Mouse (Mus musculus) hindbrain, postnatal 0 days (tissue): Measurements from ENCODE around the gene Ccdc107. TPM values are rescaled to one million over a fixed set of nuclear protein-coding genes. Genes with fewer than 3 reads are reported as not detected.
A peak's percentile ranks its signal among the peaks of the same experiment; 100 is the strongest.

Source experiments
- ATAC-seq: fragments of 200-750 bp; cut with Nextera tagmentation; 2 replicates; pipeline ENCODE4 v1.8.0; 2017; ENCODE audit warnings: mild to moderate bottlenecking, moderate TSS enrichment, moderate library complexity
- DNase-seq: peaks from one replicate; pipeline ENCODE4 v3.0.0-alpha.2; 2015; ENCODE audit warnings: low spot score
- H3K27ac ChIP-seq: fragments of 300-500 bp; sonication (generic); 2 replicates; pipeline ENCODE4 v1.5.1; 2014; ENCODE audit warnings: mild to moderate bottlenecking
- H3K27me3 ChIP-seq: fragments of 300-500 bp; sonication (generic); 2 replicates; pipeline ENCODE4 v1.6.1; 2014; ENCODE audit warnings: low read length, mixed read lengths; ENCODE audit not compliant: insufficient read depth
- H3K36me3 ChIP-seq: fragments of 300-500 bp; sonication (generic); 2 replicates; pipeline ENCODE4 v1.6.1; 2014; ENCODE audit warnings: low read length, mixed read lengths; ENCODE audit not compliant: insufficient read depth
- H3K4me1 ChIP-seq: fragments of 300-500 bp; sonication (generic); 2 replicates; pipeline ENCODE4 v1.6.1; 2014; ENCODE audit warnings: antibody characterized with exemption, low read length, mixed read lengths; ENCODE audit not compliant: insufficient read depth
- H3K4me2 ChIP-seq: fragments of 300-500 bp; sonication (generic); 2 replicates; pipeline ENCODE4 v1.6.1; 2014; ENCODE audit warnings: low read depth, mild to moderate bottlenecking, low read length, moderate library complexity, mixed read lengths
- H3K4me3 ChIP-seq: fragments of 300-500 bp; sonication (generic); 2 replicates; pipeline ENCODE4 v1.5.1; 2014; ENCODE audit warnings: low read length
- H3K9ac ChIP-seq: fragments of 300-500 bp; sonication (generic); replicated peaks from 2 replicates; pipeline ENCODE4 v1.6.1; 2014; ENCODE audit warnings: mild to moderate bottlenecking, low read length, moderate library complexity, mixed read lengths
- H3K9me3 ChIP-seq: fragments of 300-500 bp; sonication (generic); 2 replicates; pipeline ENCODE4 v1.6.1; 2016; ENCODE audit warnings: low read length, mixed read lengths
- CTCF ChIP-seq: IDR thresholded peaks from 2 replicates; pipeline ENCODE4 v1.5.1; 2016; ENCODE audit warnings: antibody characterized with exemption, control low read depth, low read depth
- WGBS: fragments of 180-500 bp; shearing (Covaris S2); extraction: QIAGEN DNeasy Blood & Tissue Kit; methylation state at CpG from one replicate; pipeline ENCODE4 v1.1.7; 2014; 5-methylcytosine and 5-hydroxymethylcytosine counted together
- polyA plus RNA-seq: library from polyadenylated mRNA; unstranded; fragments of >200 nt; fragmentation: Nextera tagmentation; extraction: Ambion mirVana; gene quantifications from 2 replicates; pipeline ENCODE4 v1.2.1, GENCODE M21; 2015
- total RNA-seq: library from RNA; depleted of rRNA; stranded (reverse); fragments of >200 nt; gene quantifications from 2 replicates; pipeline ENCODE4 v1.2.3, GENCODE M21; 2014; rRNA removed

Gene Ccdc107
- total and polyA plus RNA-seq, 2 experiments from 2014 or later = 89.9 to 104 TPM

GRCm38 (mm10) chr4:43530081-43530501 lies 37.4 kb downstream of the Ccdc107 start:
- no peak for TF ChIP-seq CTCF
- H3K27ac ChIP-seq = no peak overlapping the region
- 63% methylated on average over 8 of the region's 8 CpGs for WGBS

DNA sequence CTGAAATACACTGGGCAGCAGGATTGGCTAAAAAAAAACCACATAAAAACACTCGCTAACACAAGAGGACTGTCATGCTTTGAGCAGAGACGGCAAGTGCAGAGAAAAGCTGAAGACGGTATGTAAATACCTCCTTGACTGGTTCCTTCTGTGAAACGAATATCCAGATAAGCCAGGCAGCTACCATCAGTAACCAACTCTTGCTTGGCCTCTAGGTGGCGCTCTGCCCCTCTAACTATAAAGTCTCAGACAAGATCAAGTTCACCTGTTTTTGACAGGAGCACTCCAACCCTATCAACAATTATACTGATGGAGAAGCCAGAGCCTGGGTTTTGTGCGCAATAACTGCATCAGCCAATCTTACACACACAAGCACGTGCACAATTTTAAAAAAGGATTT lies 37.9 kb downstream of the Ccdc107 start:
- Histone ChIP-seq H3K36me3 (peaks cover 40% of the 10 kb centered on the region), H3K4me1 (no peaks in the 10 kb centered on the region), H3K27me3 (no peaks in the 10 kb centered on the region), H3K9me3 (no peaks in the 10 kb centered on the region), H3K4me3 (no peak overlapping the region), H3K4me2 (no peak overlapping the region), H3K27ac (no peak overlapping the region), H3K9ac (no peak overlapping the region)
- peak; percentile 86 for TF ChIP-seq CTCF
- DNase-seq (peak; percentile 86), ATAC-seq (peak; percentile 62; the same call in 1 of the 2 replicates)
- WGBS = 29% methylated on average over 7 of the region's 7 CpGs

More at GRCm38 (mm10) chr4:43530081-43530501, 37.4 kb downstream of the Ccdc107 start:
- peaks cover 35% of the 10 kb centered on the region for H3K36me3 ChIP-seq
- H3K4me2 ChIP-seq = no peak overlapping the region
- H3K27me3 ChIP-seq = no peaks in the 10 kb centered on the region
- ATAC-seq = 0 out of 2 replicates have a peak, but pooled peaks have one; percentile 19
- H3K4me1 ChIP-seq = no peaks in the 10 kb centered on the region
- H3K9me3 ChIP-seq = no peaks in the 10 kb centered on the region
- no peak overlapping the region for H3K4me3 ChIP-seq
- H3K9ac ChIP-seq = no peak overlapping the region
- DNase-seq = no peak

DNA sequence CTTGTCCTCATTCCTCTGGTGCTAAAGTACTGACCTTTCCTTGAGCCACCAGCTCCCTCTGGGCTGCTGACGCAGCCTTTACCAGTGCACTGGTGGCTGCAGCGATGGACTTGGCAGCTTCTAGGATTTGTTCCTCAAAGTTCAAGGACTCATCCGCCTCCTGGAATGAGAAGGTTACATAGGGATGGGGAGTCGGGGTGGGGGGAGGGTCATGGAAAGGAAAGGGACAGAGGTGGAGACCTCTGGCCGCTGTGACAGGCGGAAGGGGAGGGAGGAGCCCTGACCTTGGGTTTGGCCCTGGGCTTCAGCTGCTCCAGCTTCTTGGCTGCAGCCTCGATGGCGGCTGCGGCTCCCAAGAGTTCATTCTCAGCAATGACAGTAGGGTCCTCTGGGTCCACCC lies 40.6 kb downstream of the Ccdc107 start:
- DNase-seq = no peak
- no peak for ATAC-seq
- no peaks in the 10 kb centered on the region for H3K27me3 ChIP-seq
- no peak overlapping the region for H3K27ac ChIP-seq
- no peak overlapping the region for H3K4me3 ChIP-seq
- TF ChIP-seq CTCF = no peak
- H3K9ac ChIP-seq = no peak overlapping the region
- H3K36me3 ChIP-seq = peaks cover 65% of the 10 kb centered on the region
- H3K4me1 ChIP-seq = no peaks in the 10 kb centered on the region
- no peak overlapping the region for H3K4me2 ChIP-seq
- 82% methylated on average over 9 of the region's 9 CpGs for WGBS
- no peaks in the 10 kb centered on the region for H3K9me3 ChIP-seq

DNA sequence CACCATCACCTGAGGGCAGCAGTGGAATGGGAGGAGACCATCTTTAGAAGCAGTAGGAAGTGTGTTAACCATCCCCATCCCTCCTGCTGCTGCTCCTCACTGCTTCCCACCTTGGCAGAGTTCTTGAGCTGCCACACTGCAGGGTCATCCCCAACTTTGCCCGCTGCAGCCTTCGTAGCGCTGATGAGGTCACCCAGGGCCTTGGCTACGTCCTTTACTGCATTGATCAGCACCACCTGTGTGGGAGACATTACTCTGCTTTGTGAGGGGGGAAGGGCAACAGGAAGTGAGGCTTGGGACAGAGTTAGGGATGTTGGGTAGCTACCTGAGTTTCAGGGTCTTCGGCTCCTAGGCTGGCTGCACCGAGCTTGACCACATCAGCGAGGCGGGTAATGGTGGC lies 42.9 kb downstream of the Ccdc107 start:
- Histone ChIP-seq H3K36me3 (peaks cover 88% of the 10 kb centered on the region), H3K4me1 (no peaks in the 10 kb centered on the region), H3K9me3 (no peaks in the 10 kb centered on the region), H3K27me3 (no peaks in the 10 kb centered on the region), H3K4me3 (no peak overlapping the region), H3K27ac (no peak overlapping the region), H3K4me2 (no peak overlapping the region), H3K9ac (no peak overlapping the region)
- ATAC-seq (no peak), DNase-seq (no peak)
- 95% methylated on average over 8 of the region's 8 CpGs for WGBS
- TF ChIP-seq CTCF = no peak

- no peak for TF ChIP-seq CTCF
- WGBS = 96% methylated on average over 9 of the region's 9 CpGs
- no peak overlapping the region for H3K9ac ChIP-seq
- no peak overlapping the region for H3K4me3 ChIP-seq
- peaks cover 91% of the 10 kb centered on the region for H3K36me3 ChIP-seq
- no peaks in the 10 kb centered on the region for H3K4me1 ChIP-seq
- no peak overlapping the region for H3K4me2 ChIP-seq
- ATAC-seq (no peak), DNase-seq (no peak)
- H3K9me3 ChIP-seq = no peaks in the 10 kb centered on the region
- H3K27ac ChIP-seq = no peak overlapping the region
- H3K27me3 ChIP-seq = no peaks in the 10 kb centered on the region
Measured at GRCm38 (mm10) chr4:43536031-43536430, 43.3 kb downstream of the Ccdc107 start.

- Histone ChIP-seq H3K9me3 (no peaks in the 10 kb centered on the region), H3K27me3 (no peaks in the 10 kb centered on the region), H3K4me2 (no peak overlapping the region), H3K27ac (no peak overlapping the region), H3K9ac (no peak overlapping the region), H3K36me3 (peaks cover 93% of the 10 kb centered on the region), H3K4me1 (no peaks in the 10 kb centered on the region), H3K4me3 (no peak overlapping the region)
- no peak for TF ChIP-seq CTCF
- no peak for DNase-seq
- ATAC-seq = no peak
- WGBS = 84% methylated on average over 3 of the region's 3 CpGs
Measured at GRCm38 (mm10) chr4:43542044-43542443, 49.3 kb downstream of the Ccdc107 start.

Other genes starting within 250 kb of the Ccdc107 start
- 0.32 and 2.4 TPM in 2 replicates for gene Atp8b5, start 225.7 kb upstream of the Ccdc107 start, total RNA-seq
- gene Atp8b5, start 225.7 kb upstream of the Ccdc107 start, polyA plus RNA-seq = 0.44 and 0.54 TPM in 2 replicates
- 151 and 189 TPM in 2 replicates for gene Rusc2, start 110.9 kb upstream of the Ccdc107 start, total RNA-seq
- 51.3 and 63.8 TPM in 2 replicates for gene Rusc2, start 110.9 kb upstream of the Ccdc107 start, polyA plus RNA-seq
- 0.61 and 1.4 TPM in 2 replicates for gene Fam166b, start 63.8 kb upstream of the Ccdc107 start, total RNA-seq
- 1.6 TPM in 2 replicates for gene Fam166b, start 63.8 kb upstream of the Ccdc107 start, polyA plus RNA-seq
- gene Tesk1, start 51.0 kb upstream of the Ccdc107 start, total RNA-seq = 157 and 171 TPM in 2 replicates
- 16.2 and 17.8 TPM in 2 replicates for gene Tesk1, start 51.0 kb upstream of the Ccdc107 start, polyA plus RNA-seq
- gene Cd72, start 38.3 kb upstream of the Ccdc107 start, total RNA-seq = not detected in 2 replicates
- gene Cd72, start 38.3 kb upstream of the Ccdc107 start, polyA plus RNA-seq = 4.4 and 4.7 TPM in 2 replicates
- 0.90 TPM in 1 of 2 replicates, not detected in the other for gene Sit1, start 9.2 kb upstream of the Ccdc107 start, total RNA-seq
- gene Sit1, start 9.2 kb upstream of the Ccdc107 start, polyA plus RNA-seq = not detected in 2 replicates
- gene Arhgef39, start 6.8 kb downstream of the Ccdc107 start, total RNA-seq = 6.9 and 20.6 TPM in 2 replicates
- 4.5 and 8.0 TPM in 2 replicates for gene Arhgef39, start 6.8 kb downstream of the Ccdc107 start, polyA plus RNA-seq
- gene Car9, start 14.1 kb downstream of the Ccdc107 start, total RNA-seq = 0.26 TPM in 1 of 2 replicates, not detected in the other
- gene Car9, start 14.1 kb downstream of the Ccdc107 start, polyA plus RNA-seq = 0.50 and 1.1 TPM in 2 replicates
- 2.4 and 5.9 TPM in 2 replicates for gene Tpm2, start 30.9 kb downstream of the Ccdc107 start, total RNA-seq
- gene Tpm2, start 30.9 kb downstream of the Ccdc107 start, polyA plus RNA-seq = 7.7 and 9.4 TPM in 2 replicates
- gene Creb3, start 69.4 kb downstream of the Ccdc107 start, total RNA-seq = 40.1 and 75.9 TPM in 2 replicates
- gene Creb3, start 69.4 kb downstream of the Ccdc107 start, polyA plus RNA-seq = 77.9 and 82.8 TPM in 2 replicates
- gene Tln1, start 69.8 kb downstream of the Ccdc107 start, total RNA-seq = 43.0 and 51.0 TPM in 2 replicates
- 69.9 and 70.3 TPM in 2 replicates for gene Tln1, start 69.8 kb downstream of the Ccdc107 start, polyA plus RNA-seq
- gene Rgp1, start 85.8 kb downstream of the Ccdc107 start, total RNA-seq = 18.9 and 31.2 TPM in 2 replicates
- gene Rgp1, start 85.8 kb downstream of the Ccdc107 start, polyA plus RNA-seq = 11.5 and 13.5 TPM in 2 replicates
- gene Gba2, start 86.0 kb downstream of the Ccdc107 start, total RNA-seq = 34.0 and 36.3 TPM in 2 replicates
- 45.4 and 47.6 TPM in 2 replicates for gene Gba2, start 86.0 kb downstream of the Ccdc107 start, polyA plus RNA-seq
- gene Msmp, start 91.6 kb downstream of the Ccdc107 start, total RNA-seq = not detected in 2 replicates
- 1.2 and 1.9 TPM in 2 replicates for gene Msmp, start 91.6 kb downstream of the Ccdc107 start, polyA plus RNA-seq
- gene Npr2, start 139.0 kb downstream of the Ccdc107 start, total RNA-seq = 25.0 and 41.3 TPM in 2 replicates
- gene Npr2, start 139.0 kb downstream of the Ccdc107 start, polyA plus RNA-seq = 8.8 and 8.9 TPM in 2 replicates
- 6.8 and 17.0 TPM in 2 replicates for gene Spag8, start 160.7 kb downstream of the Ccdc107 start, total RNA-seq
- gene Spag8, start 160.7 kb downstream of the Ccdc107 start, polyA plus RNA-seq = 7.8 and 8.2 TPM in 2 replicates
- gene Hint2, start 163.6 kb downstream of the Ccdc107 start, total RNA-seq = 86.8 and 131 TPM in 2 replicates
- 98.7 and 107 TPM in 2 replicates for gene Hint2, start 163.6 kb downstream of the Ccdc107 start, polyA plus RNA-seq
- gene Tmem8b, start 176.1 kb downstream of the Ccdc107 start, total RNA-seq = 25.3 and 31.6 TPM in 2 replicates
- gene Tmem8b, start 176.1 kb downstream of the Ccdc107 start, polyA plus RNA-seq = 10.3 and 11.4 TPM in 2 replicates
- not detected in 2 replicates for gene Fam221b, start 176.2 kb downstream of the Ccdc107 start, total RNA-seq
- 1.4 and 1.6 TPM in 2 replicates for gene Fam221b, start 176.2 kb downstream of the Ccdc107 start, polyA plus RNA-seq
- 0.36 TPM in 1 of 2 replicates, not detected in the other for gene Olfr70, start 207.9 kb downstream of the Ccdc107 start, total RNA-seq
- gene Olfr70, start 207.9 kb downstream of the Ccdc107 start, polyA plus RNA-seq = not detected in 2 replicates
- gene Olfr71, start 217.4 kb downstream of the Ccdc107 start, total RNA-seq = not detected in 2 replicates
- not detected in 2 replicates for gene Olfr71, start 217.4 kb downstream of the Ccdc107 start, polyA plus RNA-seq
- gene Hrct1, start 234.3 kb downstream of the Ccdc107 start, total RNA-seq = 0.73 and 1.8 TPM in 2 replicates
- 0.70 and 0.92 TPM in 2 replicates for gene Hrct1, start 234.3 kb downstream of the Ccdc107 start, polyA plus RNA-seq
- gene Spaar, start 237.1 kb downstream of the Ccdc107 start, total RNA-seq = 0.10 and 0.22 TPM in 2 replicates
- gene Spaar, start 237.1 kb downstream of the Ccdc107 start, polyA plus RNA-seq = 0.08 and 0.13 TPM in 2 replicates